Mouse (Mus musculus) cerebellum, postnatal 25 days (tissue): ENCODE data around the gene Icam5.
"Not testable (repeated sequence)": the region's sequence is repeated elsewhere in the genome, so short reads cannot be mapped to it uniquely, and the experiment has no call there.

Source experiments
- DNase-seq, 2 experiments: peaks; one replicate each; pipeline ENCODE4 v3.0.0; 2021; ENCODE audit warnings: mixed read lengths in 2 of 2

Gene Icam5

DNA sequence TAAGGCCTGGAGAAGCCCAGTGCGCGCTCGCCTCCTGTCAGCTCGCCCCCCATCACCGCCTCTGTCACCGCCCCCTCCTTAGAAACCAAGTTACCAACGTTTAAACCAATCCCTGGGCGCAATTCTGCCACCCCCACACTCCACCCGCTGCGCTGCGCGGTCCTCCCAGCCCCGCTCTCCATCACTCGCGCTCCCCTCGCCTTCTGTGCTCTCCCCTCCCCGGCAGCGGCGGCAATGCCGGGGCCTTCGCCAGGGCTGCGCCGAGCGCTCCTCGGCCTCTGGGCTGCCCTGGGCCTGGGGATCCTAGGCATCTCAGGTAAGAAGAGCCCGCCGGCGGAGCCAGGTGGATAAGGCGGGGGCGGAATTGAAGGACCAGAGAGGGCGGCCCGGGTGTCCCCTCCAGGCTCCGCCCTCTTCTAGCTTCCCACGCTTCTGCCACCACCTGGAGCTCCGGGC is at the start of gene Icam5:
TSS of gene Icam5 (plus strand) at position 178 of the 456 bp plus-strand sequence.
- DNase-seq = peak; percentile 48 to 50

DNA sequence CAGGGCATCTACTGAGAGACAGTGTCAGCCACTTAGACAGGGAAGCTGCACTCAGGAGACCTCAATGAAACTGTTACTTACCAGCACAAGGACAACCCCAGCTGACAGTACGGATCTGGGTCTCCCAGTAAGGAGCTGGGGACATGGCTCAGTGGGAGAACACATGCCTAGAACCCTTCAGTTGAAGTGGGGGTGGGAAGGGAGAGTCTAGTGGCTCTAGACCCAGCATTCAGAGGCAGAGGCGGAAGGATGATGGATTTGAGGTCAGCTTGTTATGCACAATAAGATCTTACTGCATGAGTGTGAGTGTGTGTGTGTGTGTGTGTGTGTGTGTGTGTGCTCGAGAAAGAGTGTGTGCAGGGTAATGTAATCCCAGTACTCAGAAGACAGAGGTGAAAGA is 49.7 kb upstream of the Icam5 start:
- DNase-seq = no peak

DNA sequence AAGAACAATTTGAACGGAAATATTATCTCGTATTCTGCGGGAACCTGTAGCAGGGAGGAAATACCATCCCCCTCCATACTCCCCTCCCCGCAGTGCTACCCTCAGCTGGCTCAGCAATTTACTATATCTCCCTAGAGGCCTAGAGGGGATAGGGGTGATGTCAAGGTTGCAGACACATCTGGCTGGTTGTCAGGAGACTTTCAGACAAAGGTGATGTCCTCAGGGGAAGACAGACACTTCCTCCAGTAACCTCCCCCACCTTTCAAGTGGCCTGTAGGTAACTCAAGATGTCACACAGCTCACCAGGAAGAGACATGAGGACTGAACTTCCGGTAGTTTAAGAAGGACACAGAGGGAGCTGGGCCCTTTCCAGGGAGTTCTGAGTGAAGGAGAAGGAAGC is 48.7 kb upstream of the Icam5 start:
- DNase-seq = no peak

DNA sequence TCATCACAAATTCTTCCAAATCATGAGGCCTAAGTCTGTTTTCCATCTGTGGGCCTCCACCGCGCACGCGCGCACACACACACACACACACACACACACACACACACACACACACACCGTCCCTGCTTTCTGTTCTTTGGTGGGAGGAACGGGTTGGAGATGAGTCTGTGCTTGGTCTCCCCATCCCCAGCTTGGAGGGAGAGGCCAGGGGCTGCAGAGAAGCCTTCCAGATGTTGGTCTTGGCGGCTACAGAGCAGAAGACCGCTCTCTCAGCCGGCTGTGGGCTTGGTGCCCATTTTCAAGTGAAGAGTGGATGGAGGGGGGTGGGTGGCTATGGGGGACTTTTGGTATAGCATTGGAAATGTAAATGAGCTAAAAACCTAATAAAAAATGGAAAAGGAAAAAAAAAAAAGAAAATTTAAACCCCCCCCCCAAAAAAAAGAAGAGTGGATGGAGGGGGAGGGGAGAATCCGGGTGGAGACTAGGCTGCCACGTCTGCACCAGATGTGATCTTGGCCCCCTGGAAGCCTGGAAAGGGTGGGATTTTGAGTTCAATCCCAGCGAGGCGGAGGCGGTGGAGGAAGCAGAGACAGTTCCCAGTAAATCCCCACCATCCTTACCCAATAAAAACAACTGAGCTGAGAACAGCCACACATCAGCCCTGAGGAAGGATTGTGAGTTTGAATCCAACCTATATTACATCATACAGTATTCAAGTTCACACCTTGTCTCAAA is 44.8 kb upstream of the Icam5 start:
- DNase-seq = no peak

DNA sequence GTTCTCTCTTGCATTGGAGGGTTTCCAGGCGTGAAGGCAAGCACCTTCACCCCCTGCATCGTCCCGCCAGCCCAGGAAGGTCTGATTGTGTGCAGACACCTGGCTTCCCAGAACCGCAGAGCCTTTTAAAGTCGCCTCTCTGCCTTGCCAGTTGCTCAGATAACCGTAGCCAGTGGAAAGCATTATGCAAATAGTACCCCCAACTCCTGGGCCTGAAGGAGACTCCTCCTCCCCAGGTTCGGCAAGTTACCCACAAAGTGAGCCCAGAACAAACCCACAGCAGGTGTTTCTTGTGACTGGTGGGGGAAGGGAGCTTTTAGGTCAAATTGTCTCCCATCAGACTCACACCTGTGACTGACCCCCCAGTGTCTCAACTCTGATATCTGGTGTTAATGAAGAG is 43.9 kb upstream of the Icam5 start:
- no peak for DNase-seq

DNA sequence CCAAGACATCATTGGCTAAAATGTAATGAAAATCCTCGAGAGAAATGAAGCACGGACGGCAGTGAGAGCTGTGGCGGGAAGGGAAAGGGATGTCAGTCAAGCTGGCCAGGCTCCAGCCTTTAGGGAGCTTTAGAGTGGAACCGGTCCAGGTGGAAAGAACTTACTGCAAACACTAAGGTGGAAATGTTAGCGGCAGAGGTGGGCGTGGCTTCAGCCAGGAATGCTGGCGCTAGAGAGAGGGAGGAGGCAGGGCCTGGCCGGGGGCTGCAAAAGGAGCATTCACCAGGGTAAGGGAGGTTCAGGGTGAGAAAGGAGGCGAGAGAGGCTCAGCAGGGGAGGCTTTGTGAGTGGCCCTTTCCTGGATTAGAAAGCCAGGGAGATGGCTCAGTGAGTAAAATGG is 41.0 kb upstream of the Icam5 start:
- DNase-seq = peak in 1 of 2 experiments; percentile 46

DNA sequence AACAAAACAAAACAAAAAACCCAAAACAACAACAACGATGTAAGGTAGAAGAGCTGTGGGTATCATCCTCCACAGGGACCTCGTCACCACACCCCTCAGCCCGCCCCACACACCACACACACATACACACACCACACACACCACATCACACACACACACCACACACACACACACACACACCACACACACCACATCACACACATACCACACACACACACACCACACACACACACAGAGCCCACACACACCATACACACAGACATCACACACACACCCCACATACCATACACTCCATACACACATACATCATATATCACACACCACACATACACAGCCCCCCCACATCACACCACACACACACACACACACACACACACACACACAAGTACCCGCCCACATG is 40.3 kb upstream of the Icam5 start:
- no peak for DNase-seq

DNA sequence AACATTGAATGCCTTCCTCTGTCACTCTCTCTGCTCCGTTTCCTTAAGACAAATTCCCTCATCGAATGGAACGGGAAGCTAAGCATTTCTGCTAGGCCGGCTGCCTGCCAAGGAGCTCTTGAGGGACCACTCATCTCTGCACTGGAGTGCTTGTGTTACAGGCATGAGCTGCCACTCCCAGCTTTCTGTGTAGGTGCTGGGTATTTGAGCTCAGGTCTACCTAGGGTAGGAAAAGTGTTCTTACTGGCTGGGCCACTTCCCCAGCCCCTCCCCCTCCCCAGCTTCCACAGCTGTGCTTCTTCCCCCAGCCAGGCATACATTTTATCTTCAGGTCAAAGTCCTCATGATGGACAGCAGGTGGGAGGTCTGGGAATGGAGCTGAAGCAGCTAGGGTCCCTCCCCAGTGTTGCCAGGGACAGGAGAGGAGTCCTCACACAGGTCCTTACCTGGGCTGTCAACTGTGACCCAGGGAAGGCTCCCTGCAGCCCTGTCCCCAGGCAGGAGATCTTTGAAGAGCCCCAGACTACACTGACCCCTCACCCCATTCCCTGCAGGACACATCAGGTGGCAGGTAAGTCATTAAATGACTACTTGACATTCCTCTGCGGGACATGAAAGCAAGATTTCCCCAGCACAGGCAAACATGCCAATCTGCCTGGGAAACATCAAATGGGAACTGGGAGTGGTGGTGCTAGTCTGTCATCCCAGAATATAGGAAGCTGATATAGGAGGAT is 38.5 kb upstream of the Icam5 start:
- DNase-seq = no peak

DNA sequence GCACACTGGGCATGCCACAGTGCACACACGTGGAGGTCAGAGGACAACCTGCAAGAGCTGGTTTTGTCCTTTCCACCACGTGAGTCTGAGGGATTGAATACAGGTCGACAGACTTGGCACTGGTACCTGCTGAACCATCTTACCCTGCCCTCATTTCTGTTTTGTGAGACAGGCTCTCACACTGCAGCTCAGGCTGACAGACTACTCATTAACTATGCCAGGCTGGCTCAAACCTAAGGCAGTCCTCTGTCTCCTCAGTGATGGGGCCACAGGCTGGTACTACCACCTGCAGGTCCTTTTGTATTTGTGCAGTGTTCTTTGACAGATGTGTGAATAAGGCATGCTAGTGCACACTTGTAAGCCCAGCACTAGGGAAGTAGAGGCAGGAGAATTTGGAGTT is 36.8 kb upstream of the Icam5 start:
- DNase-seq = no peak

DNA sequence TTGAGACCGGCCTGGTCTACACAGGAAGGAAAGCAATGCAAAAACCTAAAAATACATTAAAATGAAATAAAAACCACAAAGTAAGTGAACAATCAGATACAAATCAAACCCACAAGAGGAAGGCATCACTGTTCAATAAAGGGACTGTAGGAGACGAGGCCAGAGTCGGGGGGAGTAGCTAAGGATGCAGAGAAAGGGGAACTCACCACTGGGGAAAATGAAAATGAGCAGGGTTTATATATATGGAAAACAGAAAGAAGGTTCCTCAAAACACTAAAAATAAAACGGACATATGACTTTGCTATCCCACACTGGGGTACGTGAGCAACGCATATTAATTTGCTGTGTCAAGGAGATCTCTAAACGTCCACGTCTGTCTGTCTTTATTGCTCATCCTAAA is 34.8 kb upstream of the Icam5 start:
- DNase-seq = no peak

DNA sequence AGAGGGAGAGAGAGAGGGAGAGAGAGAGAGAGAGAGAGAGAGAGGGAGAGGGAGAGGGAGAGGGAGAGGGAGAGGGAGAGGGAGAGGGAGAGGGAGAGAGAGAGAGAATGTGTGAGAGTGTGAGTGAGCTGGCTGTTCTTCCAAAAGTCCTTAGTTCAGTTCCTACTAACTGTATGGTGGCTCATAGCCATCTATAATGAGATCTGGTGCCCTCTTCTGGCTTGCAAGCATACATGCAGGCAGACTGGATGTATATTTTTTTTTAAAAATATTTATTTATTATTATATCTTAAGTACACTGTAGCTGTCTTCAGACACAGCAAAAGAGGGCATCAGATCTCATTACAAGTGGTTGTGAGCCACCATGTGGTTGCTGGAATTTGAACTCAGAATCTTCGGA is 33.5 kb upstream of the Icam5 start:
- DNase-seq = not testable (repeated sequence)

DNA sequence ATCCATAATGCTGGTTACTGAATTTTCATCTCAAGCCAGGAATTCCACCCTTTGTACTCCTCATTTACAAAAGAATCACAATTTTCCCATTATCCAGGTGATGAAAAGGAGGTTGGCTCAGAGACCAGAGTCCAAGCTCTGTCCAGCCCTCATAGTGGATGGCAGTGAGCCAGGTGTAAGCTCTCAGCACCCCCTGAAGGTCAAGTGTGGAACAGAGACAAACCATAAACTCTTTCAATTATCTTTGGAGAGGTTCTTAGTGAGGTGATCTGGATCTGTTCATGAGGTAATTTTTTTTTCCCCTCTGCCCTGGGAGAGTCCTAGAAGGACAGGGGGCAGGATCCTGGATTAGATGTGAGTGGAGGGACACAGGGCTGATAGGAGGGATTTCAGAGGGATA is 31.1 kb upstream of the Icam5 start:
- peak in 1 of 2 experiments; percentile 32 for DNase-seq

DNA sequence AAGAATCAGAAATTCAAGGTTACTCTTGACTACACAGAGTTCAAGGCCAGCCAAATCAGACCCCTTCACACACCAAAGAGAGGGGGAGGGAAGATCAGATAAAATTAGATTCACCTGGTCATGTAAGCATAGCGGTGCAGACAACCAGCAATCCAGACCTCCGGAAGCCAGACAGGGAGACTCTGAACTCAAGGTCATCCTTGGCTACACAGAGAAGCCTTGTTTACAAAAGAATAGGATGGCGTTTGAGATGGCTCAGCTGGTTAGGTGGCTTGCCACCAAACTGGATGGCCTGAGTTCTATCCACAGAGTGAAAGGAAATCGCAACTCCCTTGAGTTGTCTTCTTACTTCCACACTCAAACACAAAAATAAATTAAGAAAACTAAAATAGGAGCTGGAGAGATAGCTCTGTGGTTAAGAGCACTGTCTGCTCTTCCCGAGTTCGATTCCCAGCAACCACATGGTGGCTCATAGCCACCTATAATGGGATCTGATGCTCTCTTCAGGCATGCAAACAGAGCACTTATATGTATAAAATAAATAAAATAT is 30.1 kb upstream of the Icam5 start:
- no peak for DNase-seq

DNA sequence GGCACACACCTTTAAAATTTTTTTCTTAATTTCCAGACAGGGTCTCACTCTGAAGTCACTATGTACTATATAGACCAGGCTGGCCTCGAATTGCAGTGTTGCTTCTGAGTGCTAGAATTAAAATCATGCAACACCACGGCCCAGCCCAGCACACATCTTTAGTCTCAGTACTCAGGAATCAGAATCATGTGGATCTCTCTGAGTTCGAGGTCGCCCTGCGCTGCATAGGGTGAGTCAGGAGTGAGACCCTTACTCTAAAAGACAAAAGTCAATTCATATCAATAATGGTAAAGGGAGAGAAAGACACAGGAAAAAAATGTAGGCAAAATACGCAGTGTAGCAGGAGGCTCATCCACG is 29.6 kb upstream of the Icam5 start:
- peak in 1 of 2 experiments; percentile 26 for DNase-seq

DNA sequence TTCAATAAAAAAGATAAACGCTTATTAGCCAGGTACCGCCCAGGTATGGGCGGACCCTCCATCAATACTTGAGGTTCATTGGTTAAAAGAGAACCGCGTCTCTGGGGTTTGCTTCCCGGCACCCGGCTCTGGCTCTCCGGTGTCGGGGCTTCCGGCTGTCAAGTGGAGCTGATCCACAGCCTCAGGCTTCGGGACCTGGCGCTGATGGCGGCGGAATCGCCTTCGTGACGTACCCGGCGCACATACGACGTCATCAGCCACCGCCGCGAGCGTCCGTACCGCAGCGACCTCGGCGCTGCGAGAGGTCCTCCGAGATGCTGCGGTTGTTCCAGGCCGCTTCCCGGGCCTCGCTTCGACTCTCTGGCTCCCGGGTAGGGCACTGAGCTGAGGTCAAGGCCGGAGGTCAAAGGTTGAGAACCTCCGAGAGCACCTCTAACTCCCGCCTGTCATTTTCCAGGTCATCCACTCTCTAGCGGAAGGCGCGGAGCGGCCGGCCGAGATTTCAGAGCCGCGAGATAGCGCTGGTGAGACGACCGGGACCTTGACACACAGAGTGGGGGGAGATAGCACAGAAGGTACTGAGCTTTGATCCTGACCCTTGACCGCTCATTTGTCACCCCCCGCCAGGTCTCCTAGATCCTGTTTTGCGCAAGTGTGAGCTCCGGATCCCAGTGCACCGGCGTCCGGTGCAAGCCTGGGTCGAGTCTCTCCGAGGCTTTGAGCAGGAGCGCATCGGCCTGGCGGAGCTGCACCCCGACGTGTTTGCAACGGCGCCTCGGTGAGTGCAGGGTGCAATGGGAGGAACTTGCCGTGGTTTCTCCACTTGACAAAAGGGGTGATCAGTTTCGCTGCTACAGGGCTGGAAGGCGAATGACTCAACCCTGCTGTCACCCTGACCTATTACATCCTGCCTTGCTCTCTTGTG is 29.0 kb upstream of the Icam5 start, which contains the start of gene Mrpl4:
TSS of gene Mrpl4 (plus strand) at position 112 of the 925 bp plus-strand sequence.
- DNase-seq = peak; percentile 95 to 96

DNA sequence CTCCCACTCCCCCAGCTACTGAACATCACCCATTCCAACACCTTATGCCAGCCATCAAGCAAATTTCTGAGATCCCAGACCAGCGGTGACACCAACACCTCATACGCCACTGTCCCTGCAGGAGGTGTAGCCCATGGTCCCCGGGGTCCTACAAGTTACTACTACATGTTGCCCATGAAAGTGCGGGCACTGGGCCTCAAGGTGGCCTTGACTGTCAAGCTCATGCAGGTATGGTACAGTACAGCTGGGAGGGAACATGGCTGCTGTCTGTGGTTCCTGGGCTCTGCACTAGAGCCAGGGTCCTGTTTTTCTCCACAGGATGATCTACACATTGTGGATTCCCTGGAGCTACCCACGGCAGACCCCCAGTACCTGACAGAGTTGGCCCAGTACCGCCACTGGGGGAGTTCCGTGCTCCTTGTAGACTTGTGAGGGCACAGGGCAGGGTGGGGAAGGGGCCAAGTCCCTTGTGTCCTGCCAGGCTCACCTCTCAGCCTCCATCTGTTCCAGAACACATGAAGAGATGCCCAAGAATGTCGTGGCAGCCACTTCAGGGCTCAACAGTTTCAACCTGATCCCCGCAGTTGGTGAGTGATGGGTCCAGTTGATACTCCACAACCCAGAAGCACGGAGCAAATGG is 24.4 kb upstream of the Icam5 start:
- no peak for DNase-seq

DNA sequence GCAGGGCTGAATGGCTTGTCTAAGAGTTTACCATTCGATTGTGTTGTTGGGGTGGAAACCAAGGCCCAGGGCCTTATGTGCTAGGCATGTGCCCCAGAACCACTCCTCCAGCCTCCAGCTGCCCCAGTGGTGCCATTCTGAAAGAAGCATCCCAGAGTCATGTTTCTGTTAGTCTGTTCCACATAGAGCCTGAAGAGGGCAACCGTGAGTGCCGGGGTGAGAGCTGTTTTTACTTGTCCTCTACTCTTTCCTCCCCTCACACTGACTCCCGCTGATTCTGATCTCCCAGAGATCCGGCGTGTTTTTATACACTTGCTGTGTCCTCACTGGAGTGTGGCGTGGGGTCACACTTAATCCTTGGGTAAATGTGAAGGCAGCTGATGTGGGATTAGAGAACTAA is 23.9 kb upstream of the Icam5 start:
- DNase-seq = no peak

DNA sequence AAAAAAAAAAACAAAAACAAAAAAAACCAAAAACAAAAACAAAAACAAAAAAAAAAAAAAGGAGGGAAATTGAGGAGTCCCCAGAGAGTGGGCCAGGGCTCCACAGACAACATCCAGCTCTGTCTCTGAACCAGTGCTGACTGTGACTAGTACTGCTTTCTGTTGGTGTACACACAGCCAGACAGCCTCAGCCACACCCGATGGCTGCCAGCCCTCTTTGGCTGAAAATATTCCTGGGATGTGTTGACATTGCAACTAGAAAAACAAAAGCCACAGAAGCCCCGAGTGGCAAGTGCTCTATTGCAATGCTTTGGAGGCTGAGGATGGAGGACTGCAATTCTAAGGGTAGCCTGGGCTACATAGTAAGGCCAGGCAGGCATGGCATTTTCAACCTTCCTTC is 21.5 kb upstream of the Icam5 start:
- no peak for DNase-seq

DNA sequence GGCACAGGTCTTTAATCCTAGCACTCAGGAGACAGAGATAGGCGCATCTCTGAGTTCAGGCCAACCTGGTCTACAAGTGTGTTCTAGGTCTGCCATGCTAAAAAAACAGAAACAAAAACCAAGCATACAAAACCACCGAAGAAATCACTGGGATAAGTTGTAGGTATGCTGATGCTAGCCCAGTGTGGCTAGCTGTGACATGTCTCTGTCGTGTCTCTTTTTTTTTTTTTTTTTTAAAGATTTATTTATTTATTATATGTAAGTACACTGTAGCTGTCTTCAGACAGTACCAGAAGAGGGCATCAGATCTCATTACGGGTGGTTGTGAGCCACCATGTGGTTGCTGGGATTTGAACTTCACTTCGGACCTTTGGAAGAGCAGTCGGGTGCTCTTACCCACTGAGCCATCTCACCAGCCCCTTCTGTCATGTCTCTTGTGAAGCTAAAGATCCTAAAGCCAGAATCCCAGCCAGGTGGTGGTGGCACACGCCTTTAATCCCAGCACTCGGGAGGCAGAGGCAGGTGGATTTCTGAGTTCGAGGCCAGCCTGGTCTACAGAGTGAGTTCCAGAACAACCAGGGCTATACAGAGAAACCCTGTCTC is 20.8 kb upstream of the Icam5 start:
- DNase-seq = not testable (repeated sequence)

DNA sequence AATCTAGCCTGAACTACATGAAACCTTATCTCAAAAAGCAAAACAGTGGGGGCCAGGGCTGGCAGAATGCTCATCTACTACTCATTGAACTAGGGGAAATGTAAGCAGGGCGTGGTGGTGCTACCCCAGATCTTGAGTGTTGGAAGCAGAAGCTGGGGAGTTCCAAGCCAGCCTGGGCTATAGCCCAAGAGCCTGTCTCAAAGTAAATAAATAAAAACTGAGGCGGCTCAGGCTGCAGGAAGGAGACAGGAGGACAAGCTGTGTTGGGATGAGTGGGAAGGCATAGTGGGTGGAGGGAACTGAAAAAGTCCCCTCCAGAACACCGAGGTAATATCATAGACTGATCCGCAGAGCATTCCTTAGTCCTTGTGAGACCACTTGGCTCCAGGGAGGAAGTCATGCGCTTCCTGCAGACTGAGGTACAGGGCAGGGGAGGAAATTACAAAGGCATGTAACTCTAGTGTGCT is 20.0 kb upstream of the Icam5 start:
- DNase-seq = no peak

DNA sequence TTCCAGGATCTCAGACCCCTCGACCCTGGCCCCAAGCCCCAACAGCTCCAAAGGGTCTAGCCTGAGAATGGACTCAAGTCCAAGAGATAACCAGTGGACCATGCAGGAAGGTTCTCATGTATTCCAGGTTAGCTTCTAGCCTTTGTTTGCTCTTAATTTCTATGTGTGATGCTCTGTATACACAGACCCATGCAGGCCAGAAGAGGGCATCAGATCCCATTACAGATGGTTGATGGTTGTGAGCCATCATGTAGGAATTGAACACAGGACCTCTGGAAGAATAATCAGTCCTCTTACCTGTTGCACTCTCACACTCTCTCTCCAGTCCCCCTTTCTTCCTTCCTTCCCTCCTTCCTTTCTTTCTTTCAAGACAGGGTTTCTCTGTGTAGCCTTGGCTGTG is 19.5 kb upstream of the Icam5 start:
- DNase-seq = no peak
